Mouse (Mus musculus) left cerebral cortex, postnatal 25 days (tissue): ENCODE measurements around the gene Rftn2. TPM values are rescaled to one million over a fixed set of nuclear protein-coding genes. Genes with fewer than 3 reads are reported as not detected.
"Not testable (repeated sequence)": the region's sequence is repeated elsewhere in the genome, so short reads cannot be mapped to it uniquely, and the experiment has no call there.

ENCODE experiments used
- DNase-seq, 2 experiments: peaks; one replicate each; pipeline ENCODE4 v3.0.0; 2022; ENCODE audit warnings: low spot score in 2 of 2, mixed read lengths in 1 of 2
- intact Hi-C: fragments of 180-260 bp; cut with DNase I; formaldehyde crosslinking; loops from one replicate; pipeline ENCODE4 v1.15.1; 2025
- total RNA-seq, 2 experiments: library from RNA; stranded (reverse); gene quantifications; 2 replicates each; pipeline ENCODE4 v1.2.3; 2021

Rftn2 gene
- total RNA-seq, 2 experiments from 2014 or later = 20.6 to 21.7 TPM

DNA sequence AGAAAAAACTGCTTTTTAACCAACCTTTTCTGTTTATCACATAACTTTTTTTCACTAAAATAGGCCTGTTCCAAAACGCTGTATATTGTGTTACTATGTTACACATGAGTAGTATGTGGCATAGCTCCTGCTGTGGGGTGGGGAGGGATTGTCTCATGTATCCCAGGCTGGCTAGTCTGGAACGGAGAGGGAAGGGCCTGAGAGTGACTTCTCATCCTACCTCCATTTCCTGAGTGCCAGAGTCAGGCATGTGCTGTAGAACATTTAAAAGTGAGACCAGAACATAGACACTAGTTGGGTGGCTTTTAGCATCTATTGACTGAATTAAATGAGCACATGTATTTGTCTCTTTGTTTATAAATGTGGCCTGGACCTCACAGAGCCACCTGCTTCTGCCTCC lies 93.4 kb downstream of the Rftn2 start:
- no peak for DNase-seq
- intact Hi-C loops = no loop called here

- intact Hi-C loops = no loop called here
- no peak for DNase-seq
Measured at GRCm38 (mm10) chr1:55132308-55132707, 94.3 kb downstream of the Rftn2 start.

- intact Hi-C loops = loop anchor here (1.0 to 2.0 kb wide), 3 partner anchors 27 to 71 kb away; partner anchors contain the start of genes Hspd1 and Hspe1
- no peak for DNase-seq
Measured at GRCm38 (mm10) chr1:55131424-55132014, 95.1 kb downstream of the Rftn2 start.

- intact Hi-C loops = loop anchor here (1.0 to 2.0 kb wide), 3 partner anchors 28 to 72 kb away; partner anchors contain the start of genes Hspd1 and Hspe1
- peak; percentile 94 for DNase-seq
Measured at GRCm38 (mm10) chr1:55130943-55131401, 95.6 kb downstream of the Rftn2 start, which contains the start of gene Mob4. Gene Mob4, plus strand, starts transcription at chr1:55131231.

- intact Hi-C loops = loop anchor here (2.0 kb wide), 2 partner anchors 28 to 72 kb away; no protein-coding TSS in a partner anchor
- no peak for DNase-seq
Measured at GRCm38 (mm10) chr1:55130190-55130916, 96.2 kb downstream of the Rftn2 start.

GRCm38 (mm10) chr1:55129716-55130115 lies 96.9 kb downstream of the Rftn2 start:
- intact Hi-C loops = loop anchor here (2.0 kb wide), 2 partner anchors 29 to 73 kb away; no protein-coding TSS in a partner anchor
- DNase-seq = no peak

DNA sequence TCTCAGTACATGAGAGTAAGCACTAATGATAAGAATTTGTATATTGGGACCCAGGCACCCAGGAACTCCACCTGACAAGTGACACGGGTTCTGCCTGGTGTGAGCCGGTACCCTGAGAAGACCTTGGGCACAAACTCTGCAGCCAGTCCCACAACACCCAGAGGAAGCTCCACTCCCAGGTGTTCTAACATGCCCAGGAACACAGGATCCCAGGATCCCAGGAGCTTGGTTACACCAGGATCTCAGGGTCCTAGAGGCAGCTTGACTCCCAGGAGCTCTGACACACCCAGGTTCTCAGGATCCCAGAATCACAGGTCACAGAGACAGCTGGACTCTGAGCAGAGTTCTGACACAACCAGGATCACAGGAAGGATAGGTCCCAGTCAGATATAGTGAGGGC lies 102.4 kb downstream of the Rftn2 start:
- intact Hi-C loops, DNase-seq: not testable (repeated sequence)

DNA sequence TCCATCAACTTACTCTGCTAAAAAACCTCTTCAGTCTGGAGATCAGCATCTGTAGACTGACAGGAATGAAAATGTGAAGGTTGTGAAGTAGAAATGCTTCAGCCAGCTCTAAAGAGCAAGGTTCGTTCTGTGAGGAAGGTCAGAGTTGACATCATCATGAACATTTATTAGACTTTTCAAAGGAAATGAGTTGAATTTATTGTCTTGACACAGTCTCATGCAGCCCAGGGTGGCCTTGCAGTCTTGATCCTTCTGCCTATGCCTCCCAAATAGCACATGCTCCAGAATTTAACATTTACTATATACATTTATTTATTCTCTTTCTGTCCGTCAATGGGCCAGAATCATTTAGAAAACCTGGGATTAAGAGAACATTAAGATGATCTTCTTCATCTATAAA lies 103.0 kb downstream of the Rftn2 start:
- intact Hi-C loops = no loop called here
- DNase-seq = no peak

- DNase-seq = no peak
- intact Hi-C loops = no loop called here
Measured at GRCm38 (mm10) chr1:55123046-55123445, 103.5 kb downstream of the Rftn2 start.

Other genes starting within 250 kb of the Rftn2 start
- gene Sf3b1, start 199.3 kb downstream of the Rftn2 start, total RNA-seq = 100 to 1,000 TPM; 150 to 160 TPM
- gene Coq10b, start 174.0 kb downstream of the Rftn2 start, total RNA-seq = 10 to 100 TPM; 29.2 to 35.4 TPM
- gene Hspe1, start 138.7 kb downstream of the Rftn2 start, total RNA-seq = 10 to 100 TPM; 89.7 to 93.5 TPM
- 100 to 1,000 TPM; 160 to 171 TPM for gene Hspd1, start 138.5 kb downstream of the Rftn2 start, total RNA-seq
- 10 to 100 TPM; 56.7 to 59.2 TPM for gene Mob4, start 95.6 kb downstream of the Rftn2 start, total RNA-seq
- gene Mars2, start 10.4 kb upstream of the Rftn2 start, total RNA-seq = 10 to 100 TPM in 1 of 2 experiments, 1 to 10 TPM in 1; 9.7 to 10.5 TPM
- under 1 TPM in 1 of 2 experiments, not detected in 1; 0.41 TPM for gene Boll, start 136.7 kb upstream of the Rftn2 start, total RNA-seq
- 10 to 100 TPM; 23.1 to 25.4 TPM for gene Plcl1, start 179.1 kb upstream of the Rftn2 start, total RNA-seq